Mouse (Mus musculus) right cerebral cortex, postnatal 36 days (tissue): ENCODE measurements around the gene Abca1.

Experiments
- DNase-seq, 2 experiments: peaks; one replicate each; pipeline ENCODE4 v3.0.0; 2022; ENCODE audit warnings: low spot score in 2 of 2, mixed read lengths in 1 of 2

Gene Abca1

GRCm38 (mm10) chr4:53009871-53010270 is 149.8 kb downstream of the Abca1 start:
- no peak for DNase-seq

GRCm38 (mm10) chr4:53009183-53009582 is 150.5 kb downstream of the Abca1 start:
- DNase-seq = no peak

GRCm38 (mm10) chr4:53000154-53000553 is 159.5 kb downstream of the Abca1 start:
- DNase-seq = no peak

GRCm38 (mm10) chr4:52999449-52999848 is 160.2 kb downstream of the Abca1 start:
- no peak for DNase-seq

GRCm38 (mm10) chr4:52989248-52989647 is 170.4 kb downstream of the Abca1 start, which contains the start of gene Nipsnap3a:
TSS of gene Nipsnap3a (plus strand) at chr4:52989272.
- DNase-seq = no peak

- no peak for DNase-seq
Measured at GRCm38 (mm10) chr4:52986266-52986665, 173.4 kb downstream of the Abca1 start.

GRCm38 (mm10) chr4:52985216-52985615 is 174.5 kb downstream of the Abca1 start:
- peak in 1 of 2 experiments; percentile 2 for DNase-seq
